Mouse (Mus musculus): ENCODE results near the gene Hoxa11.

The Hoxa11 gene

GRCm38 (mm10) chr6:52217895-52218642, 27.5 kb downstream of the Hoxa11 start:
- no peak for DNase-seq

GRCm38 (mm10) chr6:52217459-52217768, 28.2 kb downstream of the Hoxa11 start:
- no peak for DNase-seq

GRCm38 (mm10) chr6:52216691-52217458, 28.7 kb downstream of the Hoxa11 start:
- DNase-seq: no peak

- DNase-seq: no peak
These were observed 29.7 kb downstream of the Hoxa11 start for GRCm38 (mm10) chr6:52215771-52216535.

GRCm38 (mm10) chr6:52215070-52215469, 30.5 kb downstream of the Hoxa11 start:
- DNase-seq: no peak

- no peak for DNase-seq
These were observed 31.3 kb downstream of the Hoxa11 start for GRCm38 (mm10) chr6:52214271-52214670.

GRCm38 (mm10) chr6:52213119-52213986, 32.3 kb downstream of the Hoxa11 start, which contains the start of the genes Hoxa3 and Gm28308:
Gene Hoxa3, minus strand, starts transcription at chr6:52213336.
Gene Gm28308, minus strand, starts transcription at chr6:52213339.
- DNase-seq: no peak

GRCm38 (mm10) chr6:52212556-52213118, 33.0 kb downstream of the Hoxa11 start:
- no peak for DNase-seq

GRCm38 (mm10) chr6:52211961-52212360, 33.6 kb downstream of the Hoxa11 start:
- DNase-seq: no peak

- no peak for DNase-seq
These were observed 34.3 kb downstream of the Hoxa11 start for GRCm38 (mm10) chr6:52211170-52211935.

- DNase-seq: no peak
These were observed 35.9 kb downstream of the Hoxa11 start for GRCm38 (mm10) chr6:52209685-52210046.

- no peak for DNase-seq
These were observed 36.5 kb downstream of the Hoxa11 start for GRCm38 (mm10) chr6:52208868-52209684.

GRCm38 (mm10) chr6:52208072-52208867, 37.3 kb downstream of the Hoxa11 start, which contains the start of gene Hoxa6:
Gene Hoxa6, minus strand, starts transcription at chr6:52208722.
- DNase-seq: no peak

- no peak for DNase-seq
These were observed 38.0 kb downstream of the Hoxa11 start for GRCm38 (mm10) chr6:52207684-52207976.

- DNase-seq: no peak
These were observed 38.5 kb downstream of the Hoxa11 start for GRCm38 (mm10) chr6:52206882-52207683.

- DNase-seq: no peak
These were observed 39.7 kb downstream of the Hoxa11 start for GRCm38 (mm10) chr6:52205638-52206621.

GRCm38 (mm10) chr6:52205221-52205620, 40.4 kb downstream of the Hoxa11 start:
- DNase-seq: no peak
